Mouse (Mus musculus) left cerebral cortex, adult 18-20 months (tissue): ENCODE data around the gene Nms. TPM values are rescaled to one million over a fixed set of nuclear protein-coding genes. Genes with fewer than 3 reads are reported as not detected.

Experiments
- DNase-seq, 2 experiments: peaks; one replicate each; pipeline ENCODE4 v3.0.0; 2021 to 2022; ENCODE audit warnings: low spot score in 2 of 2, mixed read lengths in 1 of 2
- total RNA-seq, 2 experiments: library from RNA; stranded (reverse); gene quantifications; 2 replicates each; pipeline ENCODE4 v1.2.3; 2021

Nms gene
- total RNA-seq, 2 experiments from 2014 or later: not detected

DNA sequence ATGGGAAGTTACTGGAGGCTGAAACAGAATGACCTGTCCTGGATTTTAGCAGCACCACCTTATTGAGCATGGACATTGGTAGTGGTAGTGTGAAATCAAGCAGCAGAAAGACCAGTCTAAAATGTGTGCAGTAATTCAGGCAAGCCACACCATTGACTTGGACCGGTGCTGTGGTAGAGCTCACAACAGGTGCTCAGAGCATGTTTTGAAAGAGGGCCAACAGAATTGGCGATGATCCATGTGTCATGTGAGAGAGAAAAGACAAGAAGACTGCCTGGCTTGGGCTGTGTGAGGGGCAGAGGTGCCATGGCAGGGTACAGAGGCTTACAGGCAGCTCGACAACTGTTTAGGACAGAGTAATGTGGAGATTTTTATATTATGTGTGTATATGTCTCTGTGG is 53.4 kb downstream of the Nms start:
- no peak for DNase-seq

Other genes starting within 250 kb of the Nms start
- 100 to 1,000 TPM; 122 to 124 TPM for gene Lonrf2, start 102.4 kb upstream of the Nms start, total RNA-seq
- 10 to 100 TPM; 71.1 to 76.5 TPM for gene Chst10, start 41.0 kb upstream of the Nms start, total RNA-seq
- 10 to 100 TPM; 38.7 to 41.3 TPM for gene Pdcl3, start 46.5 kb downstream of the Nms start, total RNA-seq